In genomic region chr5:44352324-44352723, GRCm38 (mm10) we compare ENCODE assay signal across 22 mouse cellular contexts.
A peak's percentile ranks its signal among the peaks of the same experiment; 100 is the strongest.
DNase-seq lines count a peak whose midpoint lies in the region; ATAC-seq lines count a peak whose summit lies in the region.
"Had no signal": no experiment of that assay in that cellular context is flagged by ENCODE, and none has a peak within 500 bp of the region (broad histone marks: within the 10 kb centered on the region; RNA-seq: fewer than 3 reads in every experiment).

No protein-coding gene starts in this region.

- H3K4me2 ChIP-seq in forebrain, embryonic 15.5 days (replicated peaks) = no peak overlapping the region
- H3K4me2 ChIP-seq: embryonic facial prominence, embryonic 13.5 days; heart, embryonic 11.5 days; heart, embryonic 15.5 days; hindbrain, embryonic 13.5 days; intestine, embryonic 15.5 days had no signal

- H3K9ac ChIP-seq in forebrain, embryonic 15.5 days (replicated peaks) = no peak overlapping the region
- H3K9ac ChIP-seq: embryonic facial prominence, embryonic 13.5 days; heart, embryonic 15.5 days; hindbrain, embryonic 13.5 days; intestine, embryonic 15.5 days had no signal

- ATAC-seq in forebrain, embryonic 15.5 days (replicated peaks) = peak; percentile 92
- ATAC-seq: activated CD4-positive, CD25-positive, alpha-beta regulatory T cell, adult 4 months; hindbrain, postnatal 0 days; intestine, embryonic 15.5 days; Patski had no signal

- no peaks in the 10 kb centered on the region for H3K36me3 ChIP-seq in forebrain, embryonic 15.5 days
- no peaks in the 10 kb centered on the region for H3K36me3 ChIP-seq in forebrain, embryonic 10.5 days (replicated peaks)
- H3K36me3 ChIP-seq in heart, embryonic 10.5 days = no peaks in the 10 kb centered on the region
- H3K36me3 ChIP-seq: embryonic facial prominence, embryonic 13.5 days; heart, embryonic 15.5 days; hindbrain, embryonic 13.5 days; intestine, embryonic 15.5 days had no signal

- no peaks in the 10 kb centered on the region for H3K4me1 ChIP-seq in forebrain, embryonic 15.5 days
- H3K4me1 ChIP-seq in forebrain, embryonic 10.5 days = no peaks in the 10 kb centered on the region
- no peaks in the 10 kb centered on the region for H3K4me1 ChIP-seq in heart, embryonic 10.5 days
- H3K4me1 ChIP-seq: embryonic facial prominence, embryonic 13.5 days; heart, embryonic 15.5 days; hindbrain, embryonic 13.5 days; intestine, embryonic 15.5 days had no signal

- H3K27me3 ChIP-seq in forebrain, embryonic 15.5 days = no peaks in the 10 kb centered on the region
- no peaks in the 10 kb centered on the region for H3K27me3 ChIP-seq in forebrain, embryonic 10.5 days (ENCODE audit: poor library complexity, severe bottlenecking)
- H3K27me3 ChIP-seq in heart, embryonic 10.5 days (ENCODE audit: insufficient read depth, poor library complexity, severe bottlenecking) = no peaks in the 10 kb centered on the region
- H3K27me3 ChIP-seq: CH12.LX; embryonic facial prominence, embryonic 13.5 days; heart, embryonic 15.5 days; hindbrain, embryonic 13.5 days; intestine, embryonic 15.5 days had no signal

- peak overlapping the region; percentile 46 for H3K27ac ChIP-seq in forebrain, embryonic 15.5 days (replicated peaks)
- no peak overlapping the region for H3K27ac ChIP-seq in forebrain, embryonic 10.5 days
- H3K27ac ChIP-seq in heart, embryonic 10.5 days = no peak overlapping the region
- H3K27ac ChIP-seq: embryonic facial prominence, embryonic 13.5 days; heart, embryonic 15.5 days; hindbrain, embryonic 13.5 days; hindbrain, postnatal 0 days; intestine, embryonic 15.5 days had no signal

- H3K9me3 ChIP-seq in forebrain, embryonic 15.5 days = no peaks in the 10 kb centered on the region
- no peaks in the 10 kb centered on the region for H3K9me3 ChIP-seq in forebrain, embryonic 10.5 days
- no peaks in the 10 kb centered on the region for H3K9me3 ChIP-seq in heart, embryonic 10.5 days
- H3K9me3 ChIP-seq: embryonic facial prominence, embryonic 13.5 days; heart, embryonic 15.5 days; hindbrain, embryonic 13.5 days; intestine, embryonic 15.5 days had no signal

- WGBS in forebrain, embryonic 15.5 days = 72% methylated on average over 1 of the region's 1 CpGs
- 90% methylated on average over 1 of the region's 1 CpGs for WGBS in forebrain, embryonic 10.5 days
- WGBS in heart, embryonic 10.5 days = 87% methylated on average over 1 of the region's 1 CpGs

- DNase-seq in forebrain, embryonic 10.5 days (ENCODE audit: extremely low spot score, low spot score) = no peak
- peak; percentile 42 for DNase-seq in brain, embryonic 18.5 days (ENCODE audit: low read depth, low spot score)
- DNase-seq in layer of hippocampus, postnatal 10 days (ENCODE audit: low spot score in 2 of 2) = peak; percentile 12 to 21
- DNase-seq in testis, postnatal 14 days (ENCODE audit: low spot score) = no peak
- DNase-seq in heart, embryonic 10.5 days (ENCODE audit: low spot score) = no peak
- DNase-seq: adrenal gland, postnatal 14 days; cerebellum, adult 18-20 months; cerebellum, adult 9-11 months; cerebellum, postnatal 36 days; gastrocnemius, postnatal 10 days; heart, adult 18-20 months; heart, postnatal 14 days had no signal

- H3K4me3 ChIP-seq in forebrain, embryonic 15.5 days = no peak overlapping the region
- no peak overlapping the region for H3K4me3 ChIP-seq in forebrain, embryonic 10.5 days
- H3K4me3 ChIP-seq in heart, embryonic 10.5 days = no peak overlapping the region
- H3K4me3 ChIP-seq: embryonic facial prominence, embryonic 13.5 days; heart, embryonic 15.5 days; hindbrain, embryonic 13.5 days; intestine, embryonic 15.5 days had no signal

Comparison
In these comparisons a context has a peak if more than half of its experiments do, and no peak if none do; other contexts are left out.
1. DNase-seq: peak in brain, embryonic 18.5 days (single experiment) and layer of hippocampus, postnatal 10 days (2 of 2); none in forebrain, embryonic 10.5 days (single experiment), testis, postnatal 14 days (single experiment) and heart, embryonic 10.5 days (single experiment).